Mouse (Mus musculus) embryonic facial prominence, embryonic 15.5 days (tissue): ENCODE measurements around the gene Dcun1d1. TPM values are rescaled to one million over a fixed set of nuclear protein-coding genes. Genes with fewer than 3 reads are reported as not detected.

Experiments used
- ATAC-seq: fragments of 200-750 bp; cut with Nextera tagmentation; 2 replicates; pipeline ENCODE4 v1.8.0; 2017; ENCODE audit warnings: low read depth, moderate TSS enrichment; ENCODE audit not compliant: insufficient number of reproducible peaks, low FRiP score, low TSS enrichment
- H3K27ac ChIP-seq: fragments of 300-500 bp; sonication (generic); replicated peaks from 2 replicates; pipeline ENCODE4 v1.5.1; 2015; ENCODE audit warnings: mild to moderate bottlenecking, inconsistent platforms
- H3K27me3 ChIP-seq: fragments of 300-500 bp; sonication (generic); 2 replicates; pipeline ENCODE4 v1.6.1; 2015; ENCODE audit warnings: inconsistent platforms
- H3K36me3 ChIP-seq: fragments of 300-500 bp; sonication (generic); 2 replicates; pipeline ENCODE4 v1.6.1; 2015; ENCODE audit warnings: mild to moderate bottlenecking, inconsistent platforms
- H3K4me1 ChIP-seq: fragments of 300-500 bp; sonication (generic); 2 replicates; pipeline ENCODE4 v1.6.1; 2015; ENCODE audit warnings: inconsistent platforms
- H3K4me2 ChIP-seq: fragments of 300-500 bp; sonication (generic); replicated peaks from 2 replicates; pipeline ENCODE4 v1.6.1; 2015; ENCODE audit warnings: mild to moderate bottlenecking, inconsistent platforms
- H3K4me3 ChIP-seq: fragments of 300-500 bp; sonication (generic); replicated peaks from 2 replicates; pipeline ENCODE4 v1.5.1; 2015; ENCODE audit warnings: mild to moderate bottlenecking, inconsistent platforms
- H3K9ac ChIP-seq: fragments of 300-500 bp; sonication (generic); 2 replicates; pipeline ENCODE4 v1.6.1; 2015; ENCODE audit warnings: inconsistent platforms
- H3K9me3 ChIP-seq: fragments of 300-500 bp; sonication (generic); replicated peaks from 2 replicates; pipeline ENCODE4 v1.6.1; 2016; ENCODE audit warnings: inconsistent platforms
- WGBS: fragments of 180-500 bp; shearing (Covaris S2); methylation state at CpG from one replicate; pipeline ENCODE4 v1.1.7; 2015; 5-methylcytosine and 5-hydroxymethylcytosine counted together
- polyA plus RNA-seq: library from polyadenylated mRNA; unstranded; fragments of >200 nt; fragmentation: Nextera tagmentation; extraction: Ambion mirVana; gene quantifications from 2 replicates; pipeline ENCODE4 v1.2.1, GENCODE M21; 2015

Dcun1d1 gene
- polyA plus RNA-seq, 1 experiment from 2014 or later, result 87.4 TPM

- Histone ChIP-seq H3K27me3 (no peaks in the 10 kb centered on the region), H3K4me3 (no peak overlapping the region), H3K27ac (no peak overlapping the region), H3K36me3 (peaks cover 29% of the 10 kb centered on the region), H3K9ac (no peak overlapping the region), H3K9me3 (no peaks in the 10 kb centered on the region), H3K4me1 (no peaks in the 10 kb centered on the region), H3K4me2 (no peak overlapping the region)
- 96% methylated on average over 3 of the region's 3 CpGs for WGBS
- no peak for ATAC-seq
Measured at GRCm38 (mm10) chr3:35957230-35957629, 20.0 kb upstream of the Dcun1d1 start.

- Histone ChIP-seq H3K9ac (no peak overlapping the region), H3K4me3 (no peak overlapping the region), H3K27me3 (no peaks in the 10 kb centered on the region), H3K4me1 (no peaks in the 10 kb centered on the region), H3K9me3 (no peaks in the 10 kb centered on the region), H3K36me3 (peaks cover 16% of the 10 kb centered on the region; the same call in 1 of the 2 replicates), H3K4me2 (no peak overlapping the region), H3K27ac (no peak overlapping the region)
- WGBS, result 88% methylated on average over 11 of the region's 11 CpGs
- no peak for ATAC-seq
Measured at GRCm38 (mm10) chr3:35954901-35955575, 17.8 kb upstream of the Dcun1d1 start.

- Histone ChIP-seq H3K27ac (no peak overlapping the region), H3K9me3 (no peaks in the 10 kb centered on the region), H3K9ac (no peak overlapping the region), H3K36me3 (peaks cover 10% of the 10 kb centered on the region; the same call in 1 of the 2 replicates), H3K4me2 (no peak overlapping the region), H3K4me1 (no peaks in the 10 kb centered on the region), H3K4me3 (no peak overlapping the region), H3K27me3 (no peaks in the 10 kb centered on the region)
- WGBS, result 90% methylated on average over 6 of the region's 6 CpGs
- no peak for ATAC-seq
Measured at GRCm38 (mm10) chr3:35953816-35954215, 16.6 kb upstream of the Dcun1d1 start.

- WGBS, result 68% methylated on average over 1 of the region's 1 CpGs
- no peak for ATAC-seq
- no peak overlapping the region for H3K4me3 ChIP-seq
- H3K9ac ChIP-seq, result no peak overlapping the region
- no peak overlapping the region for H3K4me2 ChIP-seq
- no peaks in the 10 kb centered on the region for H3K9me3 ChIP-seq
- H3K27ac ChIP-seq, result no peak overlapping the region
- H3K36me3 ChIP-seq, result 0 out of 2 replicates have a peak, but pooled peaks cover 7% of the 10 kb centered on the region
- no peaks in the 10 kb centered on the region for H3K4me1 ChIP-seq
- no peaks in the 10 kb centered on the region for H3K27me3 ChIP-seq
Measured at GRCm38 (mm10) chr3:35953184-35953583, 15.9 kb upstream of the Dcun1d1 start.

GRCm38 (mm10) chr3:35948197-35948596, 11.0 kb upstream of the Dcun1d1 start:
- Histone ChIP-seq H3K9me3 (no peaks in the 10 kb centered on the region), H3K27me3 (no peaks in the 10 kb centered on the region), H3K36me3 (no peaks in the 10 kb centered on the region), H3K27ac (no peak overlapping the region), H3K9ac (no peak overlapping the region), H3K4me2 (no peak overlapping the region), H3K4me1 (no peaks in the 10 kb centered on the region), H3K4me3 (no peak overlapping the region)
- no peak for ATAC-seq
- WGBS, result 87% methylated on average over 7 of the region's 7 CpGs

GRCm38 (mm10) chr3:35940520-35941135, 3.4 kb upstream of the Dcun1d1 start:
- Histone ChIP-seq H3K9ac (no peak overlapping the region), H3K4me3 (no peak overlapping the region), H3K4me2 (no peak overlapping the region), H3K4me1 (no peaks in the 10 kb centered on the region), H3K9me3 (no peaks in the 10 kb centered on the region), H3K36me3 (peaks cover 4% of the 10 kb centered on the region; the same call in 1 of the 2 replicates), H3K27ac (no peak overlapping the region), H3K27me3 (no peaks in the 10 kb centered on the region)
- 85% methylated on average over 4 of the region's 4 CpGs for WGBS
- ATAC-seq, result no peak

- Histone ChIP-seq H3K4me2 (no peak overlapping the region), H3K27me3 (no peaks in the 10 kb centered on the region), H3K4me1 (0 out of 2 replicates have a peak, but pooled peaks cover under 1% of the 10 kb centered on the region), H3K4me3 (no peak overlapping the region), H3K9me3 (no peaks in the 10 kb centered on the region), H3K36me3 (peaks cover 4% of the 10 kb centered on the region; the same call in 1 of the 2 replicates), H3K27ac (no peak overlapping the region), H3K9ac (no peak overlapping the region)
- ATAC-seq, result no peak
- 41% methylated on average over 2 of the region's 2 CpGs for WGBS
Measured at GRCm38 (mm10) chr3:35940047-35940446, 2.8 kb upstream of the Dcun1d1 start.

GRCm38 (mm10) chr3:35933405-35933777, 3.9 kb downstream of the Dcun1d1 start:
- Histone ChIP-seq H3K9ac (peak overlapping the region; percentile 97; the same call in 1 of the 2 replicates), H3K4me2 (peak overlapping the region; percentile 74), H3K9me3 (no peaks in the 10 kb centered on the region), H3K4me1 (peaks cover 20% of the 10 kb centered on the region), H3K27me3 (no peaks in the 10 kb centered on the region), H3K36me3 (peaks cover 4% of the 10 kb centered on the region; the same call in 1 of the 2 replicates), H3K27ac (peak overlapping the region; percentile 94), H3K4me3 (peak overlapping the region; percentile 96)
- ATAC-seq, result no peak
- WGBS, result under 1% methylated on average over 14 of the region's 14 CpGs

GRCm38 (mm10) chr3:35932735-35933404, 4.4 kb downstream of the Dcun1d1 start:
- no peaks in the 10 kb centered on the region for H3K9me3 ChIP-seq
- under 1% methylated on average over 41 of the region's 73 CpGs for WGBS
- H3K4me1 ChIP-seq, result peaks cover 20% of the 10 kb centered on the region
- H3K4me2 ChIP-seq, result peak overlapping the region; percentile 74
- no peaks in the 10 kb centered on the region for H3K27me3 ChIP-seq
- H3K9ac ChIP-seq, result peak overlapping the region; percentile 97
- peak overlapping the region; percentile 96 for H3K4me3 ChIP-seq
- H3K27ac ChIP-seq, result peak overlapping the region; percentile 94
- H3K36me3 ChIP-seq, result peaks cover 4% of the 10 kb centered on the region; the same call in 1 of the 2 replicates
- peak; percentile 92 for ATAC-seq

- H3K27ac ChIP-seq, result peak overlapping the region; percentile 94
- no peaks in the 10 kb centered on the region for H3K27me3 ChIP-seq
- no peaks in the 10 kb centered on the region for H3K36me3 ChIP-seq
- peak; percentile 74 for ATAC-seq
- WGBS, result under 1% methylated on average over 54 of the region's 65 CpGs
- H3K9ac ChIP-seq, result peak overlapping the region; percentile 97
- H3K4me1 ChIP-seq, result peaks cover 20% of the 10 kb centered on the region
- peak overlapping the region; percentile 74 for H3K4me2 ChIP-seq
- H3K9me3 ChIP-seq, result no peaks in the 10 kb centered on the region
- peak overlapping the region; percentile 96 for H3K4me3 ChIP-seq
Measured at GRCm38 (mm10) chr3:35931896-35932727, 5.1 kb downstream of the Dcun1d1 start.
